Mouse (Mus musculus): ENCODE measurements around the gene Gm7876.
"Not testable (repeated sequence)": the region's sequence is repeated elsewhere in the genome, so short reads cannot be mapped to it uniquely, and the experiment has no call there.

The Gm7876 gene

GRCm38 (mm10) chr14:4708938-4709337 is at the start of gene Gm7876:
Gene Gm7876, plus strand, starts transcription at chr14:4709238.
- ATAC-seq (ENCODE audit: low TSS enrichment), result not testable (repeated sequence)

- ATAC-seq (ENCODE audit: low TSS enrichment), result not testable (repeated sequence)
These were observed 45.1 kb upstream of the Gm7876 start, which contains the start of gene Gm3239 for GRCm38 (mm10) chr14:4663892-4664291. Gene Gm3239, plus strand, starts transcription at chr14:4664192.

- ATAC-seq (ENCODE audit: low TSS enrichment), result not testable (repeated sequence)
These were observed 17.2 kb downstream of the Gm7876 start, which contains the start of gene Gm3252 for GRCm38 (mm10) chr14:4726038-4726880. Gene Gm3252, plus strand, starts transcription at chr14:4726775.
